Mouse (Mus musculus): ENCODE results near the gene Fam196b. TPM values are rescaled to one million over a fixed set of nuclear protein-coding genes. Genes with fewer than 3 reads are reported as not detected.

The Fam196b gene
- polyA plus RNA-seq, 1 experiment from 2014 or later: 0.37 TPM

DNA sequence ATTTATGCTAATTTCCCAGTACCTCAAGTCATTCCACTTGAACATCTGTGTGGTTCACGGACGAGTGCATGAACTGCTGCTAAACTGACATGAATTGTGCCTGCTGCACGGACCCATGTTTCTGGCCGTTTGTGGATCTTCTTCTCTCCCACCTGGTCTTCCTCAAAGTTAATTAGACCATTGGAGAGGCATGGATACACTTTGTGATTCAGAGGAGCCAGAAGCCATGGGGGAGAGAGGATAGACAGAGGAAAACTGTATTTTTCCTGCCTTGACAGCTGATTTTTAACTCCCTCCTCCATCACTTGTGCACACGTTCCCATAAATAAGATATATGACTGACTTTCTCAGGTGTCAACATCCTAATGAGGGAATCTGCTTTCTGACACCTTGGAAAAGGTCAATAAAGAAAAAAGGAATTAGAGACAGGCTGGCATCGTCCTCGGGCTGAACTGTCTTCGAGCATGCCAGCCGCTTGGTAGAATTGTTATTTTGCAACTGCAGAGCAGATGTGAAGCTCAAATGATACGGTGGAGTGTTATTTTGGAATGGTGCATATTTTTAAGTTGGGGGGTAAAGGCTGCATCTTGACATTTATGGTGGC lies 34.9 kb downstream of the Fam196b start:
- H3K9me3 ChIP-seq (replicated peaks; ENCODE audit: control insufficient read depth, low read length): no peaks in the 10 kb centered on the region
- H3K4me2 ChIP-seq (ENCODE audit: low read depth, low read length): no peak overlapping the region
- H3K27me3 ChIP-seq (ENCODE audit: control insufficient read depth, insufficient read depth, low read length): no peaks in the 10 kb centered on the region
- no peak overlapping the region for H3K9ac ChIP-seq (ENCODE audit: low read length)
- no peak overlapping the region for H3K4me3 ChIP-seq (replicated peaks; ENCODE audit: low read length)
- H3K27ac ChIP-seq (ENCODE audit: low read length): no peak overlapping the region
- H3K36me3 ChIP-seq (ENCODE audit: control insufficient read depth, insufficient read depth, low read length): no peaks in the 10 kb centered on the region
- WGBS: 77% methylated on average over 10 of the region's 10 CpGs
- no peaks in the 10 kb centered on the region for H3K4me1 ChIP-seq (ENCODE audit: control insufficient read depth, insufficient read depth, low read length)
- no peak for ATAC-seq (ENCODE audit: insufficient read depth, low FRiP score)

DNA sequence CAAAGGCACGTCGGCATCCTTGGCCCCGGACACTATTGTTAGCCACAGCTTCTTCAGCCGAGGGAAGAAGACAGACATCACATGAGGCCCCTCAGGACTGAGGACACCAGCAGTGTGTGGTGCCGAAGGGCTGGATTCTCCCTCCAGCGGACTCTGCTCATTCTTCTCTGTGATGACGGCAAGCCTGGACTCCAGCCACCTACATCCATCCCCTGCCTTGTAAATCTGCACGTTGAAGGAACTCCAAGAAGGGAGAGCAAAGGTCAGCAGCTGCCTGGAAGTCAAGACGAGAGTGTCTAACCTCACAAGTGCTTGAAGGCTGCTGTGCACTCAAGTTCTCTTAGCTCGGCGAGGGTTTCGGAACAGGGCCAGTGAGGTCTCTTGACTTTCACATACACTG lies 40.8 kb downstream of the Fam196b start:
- Histone ChIP-seq H3K4me3 (replicated peaks; ENCODE audit: low read length) (no peak overlapping the region), H3K27me3 (ENCODE audit: control insufficient read depth, insufficient read depth, low read length) (no peaks in the 10 kb centered on the region), H3K9me3 (replicated peaks; ENCODE audit: control insufficient read depth, low read length) (no peaks in the 10 kb centered on the region), H3K27ac (ENCODE audit: low read length) (no peak overlapping the region), H3K9ac (ENCODE audit: low read length) (no peak overlapping the region), H3K36me3 (ENCODE audit: control insufficient read depth, insufficient read depth, low read length) (no peaks in the 10 kb centered on the region), H3K4me2 (ENCODE audit: low read depth, low read length) (no peak overlapping the region), H3K4me1 (ENCODE audit: control insufficient read depth, insufficient read depth, low read length) (no peaks in the 10 kb centered on the region)
- WGBS: 55% methylated on average over 12 of the region's 12 CpGs
- ATAC-seq (ENCODE audit: insufficient read depth, low FRiP score): no peak

DNA sequence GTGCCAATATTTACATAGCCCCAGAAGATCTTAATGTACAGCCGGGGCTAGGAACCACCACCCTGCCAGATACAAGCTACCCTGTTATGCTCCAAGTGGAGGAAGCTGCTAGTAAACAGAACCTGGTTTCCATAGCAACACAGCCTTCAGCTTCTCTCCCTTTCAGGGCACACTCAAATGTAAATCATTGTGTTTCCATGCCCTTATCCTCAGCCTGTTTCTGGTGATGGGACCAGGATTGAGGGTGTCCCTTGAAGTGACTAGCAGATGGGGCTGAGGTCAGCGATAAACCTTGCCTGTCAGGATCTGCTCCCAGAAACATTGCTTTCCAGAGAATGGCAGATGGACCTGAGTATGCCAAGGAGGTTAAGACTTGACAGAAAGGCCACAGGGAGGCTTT lies 41.5 kb downstream of the Fam196b start:
- Histone ChIP-seq H3K9me3 (replicated peaks; ENCODE audit: control insufficient read depth, low read length) (no peaks in the 10 kb centered on the region), H3K9ac (ENCODE audit: low read length) (no peak overlapping the region)
- 47% methylated on average over 2 of the region's 2 CpGs for WGBS

DNA sequence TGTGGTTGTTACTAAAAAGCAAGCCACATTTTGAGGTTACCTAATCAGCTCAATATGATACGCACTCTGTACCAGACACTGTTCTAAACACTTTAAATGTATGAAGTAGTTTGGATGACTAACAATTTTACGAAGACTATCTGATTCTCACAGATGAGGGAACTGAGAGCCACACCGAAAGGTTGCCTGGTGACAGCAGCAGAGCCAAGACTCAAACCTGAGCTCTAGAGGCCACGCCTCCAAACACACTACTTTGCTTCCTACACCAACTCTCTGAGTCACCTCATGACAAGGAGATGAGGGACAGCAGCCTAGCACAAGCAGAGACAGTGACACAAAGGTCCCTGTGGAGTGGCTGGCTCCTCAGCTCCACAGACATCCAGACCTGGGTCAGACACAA lies 57.6 kb downstream of the Fam196b start:
- no peak overlapping the region for H3K27ac ChIP-seq (ENCODE audit: low read length)
- no peak overlapping the region for H3K9ac ChIP-seq (ENCODE audit: low read length)
- no peaks in the 10 kb centered on the region for H3K36me3 ChIP-seq (ENCODE audit: control insufficient read depth, insufficient read depth, low read length)
- ATAC-seq (ENCODE audit: insufficient read depth, low FRiP score): no peak
- 83% methylated on average over 4 of the region's 4 CpGs for WGBS
- no peaks in the 10 kb centered on the region for H3K9me3 ChIP-seq (replicated peaks; ENCODE audit: control insufficient read depth, low read length)
- no peak overlapping the region for H3K4me2 ChIP-seq (ENCODE audit: low read depth, low read length)
- no peak overlapping the region for H3K4me3 ChIP-seq (replicated peaks; ENCODE audit: low read length)
- no peaks in the 10 kb centered on the region for H3K27me3 ChIP-seq (ENCODE audit: control insufficient read depth, insufficient read depth, low read length)
- H3K4me1 ChIP-seq (ENCODE audit: control insufficient read depth, insufficient read depth, low read length): no peaks in the 10 kb centered on the region

More for the DNA sequence above, 41.5 kb downstream of the Fam196b start:
- no peaks in the 10 kb centered on the region for H3K27me3 ChIP-seq (ENCODE audit: control insufficient read depth, insufficient read depth, low read length)
- H3K4me2 ChIP-seq (ENCODE audit: low read depth, low read length): no peak overlapping the region
- H3K36me3 ChIP-seq (ENCODE audit: control insufficient read depth, insufficient read depth, low read length): no peaks in the 10 kb centered on the region
- H3K4me3 ChIP-seq (replicated peaks; ENCODE audit: low read length): no peak overlapping the region
- no peak overlapping the region for H3K27ac ChIP-seq (ENCODE audit: low read length)
- ATAC-seq (ENCODE audit: insufficient read depth, low FRiP score): no peak; the same call in 1 of the 2 replicates
- no peaks in the 10 kb centered on the region for H3K4me1 ChIP-seq (ENCODE audit: control insufficient read depth, insufficient read depth, low read length)

DNA sequence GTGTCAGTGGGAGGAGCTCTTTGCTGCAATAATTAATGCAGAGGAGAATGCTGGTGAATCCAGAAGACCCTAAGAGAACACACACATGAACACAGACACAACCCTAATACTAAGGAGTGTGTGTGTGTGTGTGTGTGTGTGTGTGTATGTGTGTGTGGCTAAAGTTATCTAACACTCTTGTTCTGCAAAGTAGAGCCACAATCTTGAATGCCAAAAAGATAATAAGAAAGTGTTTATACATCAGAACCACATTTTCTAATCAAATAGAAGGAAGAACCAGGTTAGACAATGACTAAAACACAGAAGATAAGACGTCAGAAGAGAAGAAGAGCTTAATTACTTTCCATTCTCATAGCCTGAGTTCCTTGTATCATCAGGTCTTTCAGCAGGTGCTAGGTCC lies 60.9 kb downstream of the Fam196b start:
- no peak overlapping the region for H3K4me2 ChIP-seq (ENCODE audit: low read depth, low read length)
- no peaks in the 10 kb centered on the region for H3K4me1 ChIP-seq (ENCODE audit: control insufficient read depth, insufficient read depth, low read length)
- H3K4me3 ChIP-seq (replicated peaks; ENCODE audit: low read length): no peak overlapping the region
- no peaks in the 10 kb centered on the region for H3K27me3 ChIP-seq (ENCODE audit: control insufficient read depth, insufficient read depth, low read length)
- no peak overlapping the region for H3K27ac ChIP-seq (ENCODE audit: low read length)
- no peaks in the 10 kb centered on the region for H3K9me3 ChIP-seq (replicated peaks; ENCODE audit: control insufficient read depth, low read length)
- WGBS: 75% methylated on average over 1 of the region's 1 CpGs
- ATAC-seq (ENCODE audit: insufficient read depth, low FRiP score): no peak
- no peak overlapping the region for H3K9ac ChIP-seq (ENCODE audit: low read length)
- no peaks in the 10 kb centered on the region for H3K36me3 ChIP-seq (ENCODE audit: control insufficient read depth, insufficient read depth, low read length)

DNA sequence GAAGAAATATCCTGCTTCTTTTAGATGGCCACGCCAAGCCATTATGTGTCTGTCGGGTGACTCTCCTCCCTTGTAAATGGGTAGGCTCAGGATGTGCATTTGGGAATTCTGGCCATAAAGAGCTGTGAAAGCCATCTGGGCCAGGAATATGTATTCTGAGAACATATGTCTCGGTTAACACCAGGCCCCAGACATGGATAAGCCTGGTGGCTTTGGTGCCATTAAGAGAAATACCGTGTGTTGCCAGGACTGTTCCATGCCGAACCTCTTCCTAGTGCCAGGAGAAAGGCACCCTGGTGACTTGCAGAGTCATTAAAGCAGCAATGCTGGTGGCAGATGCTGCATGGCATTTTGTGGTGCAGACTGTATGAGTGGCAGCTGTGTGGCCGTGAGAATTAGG lies 63.0 kb downstream of the Fam196b start:
- H3K36me3 ChIP-seq (ENCODE audit: control insufficient read depth, insufficient read depth, low read length): no peaks in the 10 kb centered on the region
- H3K9me3 ChIP-seq (replicated peaks; ENCODE audit: control insufficient read depth, low read length): no peaks in the 10 kb centered on the region
- H3K4me2 ChIP-seq (ENCODE audit: low read depth, low read length): no peak overlapping the region
- H3K27ac ChIP-seq (ENCODE audit: low read length): no peak overlapping the region
- H3K9ac ChIP-seq (ENCODE audit: low read length): no peak overlapping the region
- H3K4me3 ChIP-seq (replicated peaks; ENCODE audit: low read length): no peak overlapping the region
- 84% methylated on average over 6 of the region's 6 CpGs for WGBS
- no peak for ATAC-seq (ENCODE audit: insufficient read depth, low FRiP score)
- H3K4me1 ChIP-seq (ENCODE audit: control insufficient read depth, insufficient read depth, low read length): no peaks in the 10 kb centered on the region
- H3K27me3 ChIP-seq (ENCODE audit: control insufficient read depth, insufficient read depth, low read length): no peaks in the 10 kb centered on the region

DNA sequence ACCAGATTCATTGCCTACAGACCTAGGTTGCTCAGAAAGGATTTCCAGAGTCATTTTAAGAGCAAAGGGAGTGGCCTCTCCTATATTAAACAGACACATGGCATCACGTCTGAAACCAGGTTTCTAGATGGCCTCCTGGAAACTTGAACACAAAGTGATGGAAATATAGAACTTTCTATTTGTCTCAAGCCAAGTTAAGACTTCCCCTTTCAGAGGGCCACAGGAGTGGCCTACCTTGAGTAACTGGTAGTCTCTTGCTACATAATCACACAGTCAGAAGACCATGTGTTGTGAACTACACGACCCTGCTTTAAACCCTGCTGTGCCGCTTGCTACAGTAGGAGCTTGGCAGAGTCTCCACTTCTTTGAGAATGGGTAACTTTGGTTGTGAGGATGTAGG lies 68.9 kb downstream of the Fam196b start:
- Histone ChIP-seq H3K4me1 (ENCODE audit: control insufficient read depth, insufficient read depth, low read length) (no peaks in the 10 kb centered on the region), H3K9me3 (replicated peaks; ENCODE audit: control insufficient read depth, low read length) (no peaks in the 10 kb centered on the region), H3K9ac (ENCODE audit: low read length) (no peak overlapping the region), H3K4me3 (replicated peaks; ENCODE audit: low read length) (no peak overlapping the region), H3K36me3 (ENCODE audit: control insufficient read depth, insufficient read depth, low read length) (no peaks in the 10 kb centered on the region), H3K27ac (ENCODE audit: low read length) (no peak overlapping the region), H3K4me2 (ENCODE audit: low read depth, low read length) (no peak overlapping the region), H3K27me3 (ENCODE audit: control insufficient read depth, insufficient read depth, low read length) (no peaks in the 10 kb centered on the region)
- no peak for ATAC-seq (ENCODE audit: insufficient read depth, low FRiP score)
- WGBS: 78% methylated on average over 3 of the region's 3 CpGs

DNA sequence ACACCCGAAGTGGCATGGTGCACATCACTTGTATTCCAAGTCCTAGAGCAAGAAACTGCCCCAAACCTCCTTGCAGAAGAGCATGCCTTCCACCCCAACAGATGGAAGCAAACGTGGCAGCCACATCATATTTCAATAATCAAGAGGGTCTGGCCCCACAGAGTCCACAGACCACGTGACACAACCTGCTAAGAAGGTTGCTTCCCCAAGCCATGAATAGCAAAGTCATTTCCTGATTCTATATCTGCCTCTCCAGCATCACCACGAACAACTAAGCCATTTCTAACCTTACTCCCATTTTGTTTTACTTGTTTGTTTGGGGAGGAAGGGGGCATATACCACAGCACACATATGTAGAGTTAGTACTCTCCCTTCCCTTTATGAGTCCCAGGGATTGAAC lies 69.6 kb downstream of the Fam196b start:
- Histone ChIP-seq H3K9me3 (replicated peaks; ENCODE audit: control insufficient read depth, low read length) (no peaks in the 10 kb centered on the region), H3K36me3 (ENCODE audit: control insufficient read depth, insufficient read depth, low read length) (no peaks in the 10 kb centered on the region), H3K4me3 (replicated peaks; ENCODE audit: low read length) (no peak overlapping the region), H3K4me1 (ENCODE audit: control insufficient read depth, insufficient read depth, low read length) (no peaks in the 10 kb centered on the region), H3K9ac (ENCODE audit: low read length) (no peak overlapping the region), H3K4me2 (ENCODE audit: low read depth, low read length) (no peak overlapping the region), H3K27me3 (ENCODE audit: control insufficient read depth, insufficient read depth, low read length) (no peaks in the 10 kb centered on the region), H3K27ac (ENCODE audit: low read length) (no peak overlapping the region)
- no peak for ATAC-seq (ENCODE audit: insufficient read depth, low FRiP score)
- WGBS: 61% methylated on average over 4 of the region's 4 CpGs

DNA sequence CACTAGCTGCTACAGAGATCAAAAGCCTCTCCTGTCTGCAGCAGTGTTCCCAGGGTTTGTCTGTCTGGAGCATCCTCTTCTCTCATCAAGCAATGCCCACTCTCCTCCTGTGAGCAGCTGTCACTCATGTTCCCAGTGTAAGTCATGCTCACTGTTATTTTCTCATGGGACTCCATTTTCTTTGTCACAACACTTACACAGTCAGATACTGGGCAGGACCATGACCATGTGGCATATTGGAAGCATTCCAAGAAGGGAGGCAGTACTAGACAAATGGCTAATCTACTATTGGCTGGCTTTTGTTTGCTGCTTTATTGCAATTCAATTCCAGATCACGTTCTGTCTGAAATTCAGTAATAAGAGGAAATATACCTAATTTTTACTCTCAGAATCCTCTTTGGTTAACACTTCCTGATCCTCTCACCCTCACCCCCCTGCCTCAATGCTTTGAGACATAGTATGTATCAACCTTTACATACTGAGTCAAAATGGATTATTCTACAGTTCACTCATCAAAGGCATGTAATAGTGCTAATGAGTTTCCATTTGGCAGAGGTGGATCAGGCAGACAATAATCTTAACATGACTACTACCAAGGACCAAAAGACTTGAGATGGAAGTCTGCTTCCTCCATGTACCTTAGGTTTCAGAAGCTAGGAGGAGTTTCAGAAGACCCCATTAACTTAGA lies 70.5 kb downstream of the Fam196b start:
- Histone ChIP-seq H3K4me2 (ENCODE audit: low read depth, low read length) (no peak overlapping the region), H3K36me3 (ENCODE audit: control insufficient read depth, insufficient read depth, low read length) (no peaks in the 10 kb centered on the region), H3K27me3 (ENCODE audit: control insufficient read depth, insufficient read depth, low read length) (no peaks in the 10 kb centered on the region), H3K9me3 (replicated peaks; ENCODE audit: control insufficient read depth, low read length) (no peaks in the 10 kb centered on the region), H3K9ac (ENCODE audit: low read length) (no peak overlapping the region), H3K27ac (ENCODE audit: low read length) (no peak overlapping the region), H3K4me3 (replicated peaks; ENCODE audit: low read length) (no peak overlapping the region), H3K4me1 (ENCODE audit: control insufficient read depth, insufficient read depth, low read length) (no peaks in the 10 kb centered on the region)
- 40% methylated on average over 1 of the region's 1 CpGs for WGBS
- ATAC-seq (ENCODE audit: insufficient read depth, low FRiP score): no peak
